7 mouse cellular contexts compared by ENCODE assay signal in genomic region chr19:55741439-55741928, GRCm38 (mm10). TPM values are rescaled to one million over a fixed set of nuclear protein-coding genes. Genes with fewer than 3 reads are reported as not detected.
A peak's percentile ranks its signal among the peaks of the same experiment; 100 is the strongest.
DNase-seq lines count a peak whose midpoint lies in the region; ATAC-seq and TF ChIP-seq lines count a peak whose summit lies in the region.

Gene Tcf7l2 (plus strand): TSS chr19:55741820.

- H3K4me3 ChIP-seq in embryonic facial prominence, embryonic 12.5 days = peak within 1 kb of the TSS; percentile 91
- H3K4me3 ChIP-seq in kidney, embryonic 14.5 days (ENCODE audit: low read length) = peak within 1 kb of the TSS; percentile 86
- peak within 1 kb of the TSS; percentile 84 for H3K4me3 ChIP-seq in limb, embryonic 14.5 days (replicated peaks; ENCODE audit: low read length)
- peak within 1 kb of the TSS; percentile 62 for H3K4me3 ChIP-seq in midbrain, embryonic 16.5 days (ENCODE audit: low read depth, low read length)
- peak within 1 kb of the TSS; percentile 64 for H3K4me3 ChIP-seq in spleen, adult 2 months (ENCODE audit: extremely low read depth, insufficient read depth, insufficient read length)

- no peak for TF ChIP-seq CTCF in spleen, adult 2 months (IDR thresholded peaks at IDR 0.05; ENCODE audit: extremely low read depth, insufficient read depth, insufficient read length, insufficient replicate concordance)

- H3K4me1 ChIP-seq in embryonic facial prominence, embryonic 12.5 days = peaks cover 19% of the 10 kb centered on the region
- H3K4me1 ChIP-seq in kidney, embryonic 14.5 days (ENCODE audit: control insufficient read depth, insufficient read depth, low read length) = peaks cover 18% of the 10 kb centered on the region
- peaks cover 14% of the 10 kb centered on the region for H3K4me1 ChIP-seq in limb, embryonic 14.5 days (ENCODE audit: control insufficient read depth, insufficient read depth, low read length)
- H3K4me1 ChIP-seq in midbrain, embryonic 16.5 days (ENCODE audit: control insufficient read depth, insufficient read depth, low read length) = peaks cover 5% of the 10 kb centered on the region
- H3K4me1 ChIP-seq in spleen, adult 2 months (ENCODE audit: control insufficient read depth, insufficient read depth, insufficient read length) = peaks cover 10% of the 10 kb centered on the region

- under 1% methylated on average over 40 of the region's 42 CpGs for WGBS in embryonic facial prominence, embryonic 12.5 days
- 2% methylated on average over 40 of the region's 42 CpGs for WGBS in kidney, embryonic 14.5 days
- WGBS in limb, embryonic 14.5 days = 1% methylated on average over 39 of the region's 42 CpGs
- under 1% methylated on average over 39 of the region's 42 CpGs for WGBS in midbrain, embryonic 16.5 days
- whole genome bisulfite sequencing in spleen, adult 2 months = 2% methylated on average over 40 of the region's 42 CpGs

- no peaks in the 10 kb centered on the region for H3K9me3 ChIP-seq in embryonic facial prominence, embryonic 12.5 days
- no peaks in the 10 kb centered on the region for H3K9me3 ChIP-seq in kidney, embryonic 14.5 days (ENCODE audit: control insufficient read depth, low read length)
- no peaks in the 10 kb centered on the region for H3K9me3 ChIP-seq in limb, embryonic 14.5 days (ENCODE audit: control insufficient read depth, low read length)
- H3K9me3 ChIP-seq in midbrain, embryonic 16.5 days (replicated peaks; ENCODE audit: control insufficient read depth, low read length, poor library complexity, severe bottlenecking) = no peaks in the 10 kb centered on the region

- peak within 1 kb of the TSS; percentile 99 for H3K9ac ChIP-seq in embryonic facial prominence, embryonic 12.5 days
- peak within 1 kb of the TSS; percentile 98 for H3K9ac ChIP-seq in kidney, embryonic 14.5 days (ENCODE audit: low read depth, low read length)
- H3K9ac ChIP-seq in limb, embryonic 14.5 days (ENCODE audit: low read depth, low read length, severe bottlenecking) = peak within 1 kb of the TSS; percentile 99
- H3K9ac ChIP-seq in midbrain, embryonic 16.5 days (ENCODE audit: low read depth, low read length) = peak within 1 kb of the TSS; percentile 93

- TF ChIP-seq POLR2A in limb, embryonic 14.5 days (IDR thresholded peaks at IDR 0.05; ENCODE audit: borderline replicate concordance, extremely low read depth, insufficient read depth, insufficient read length) = 0 out of 2 replicates have a peak, but pooled peaks have one; percentile 11
- no peak for TF ChIP-seq POLR2A in spleen, adult 2 months (IDR thresholded peaks at IDR 0.05; ENCODE audit: low read depth, low read length)

- peak; percentile 91 to 95 for DNase-seq in adrenal gland, postnatal 36 days
- DNase-seq in heart, adult 9 months (ENCODE audit: low spot score in 2 of 2) = peak; percentile 90 to 91
- peak; percentile 95 for DNase-seq in limb, embryonic 14.5 days (ENCODE audit: low spot score)
- DNase-seq in spleen, adult 2 months (ENCODE audit: low read depth in 1 of 2, low spot score in 2 of 2) = peak; percentile 55 to 68

- H3K27ac ChIP-seq in embryonic facial prominence, embryonic 12.5 days = peak within 1 kb of the TSS; percentile 100
- peak within 1 kb of the TSS; percentile 99 for H3K27ac ChIP-seq in kidney, embryonic 14.5 days (ENCODE audit: low read depth, low read length)
- peak within 1 kb of the TSS; percentile 99 for H3K27ac ChIP-seq in limb, embryonic 14.5 days (replicated peaks; ENCODE audit: low read depth, low read length)
- peak within 1 kb of the TSS; percentile 98 for H3K27ac ChIP-seq in midbrain, embryonic 16.5 days (ENCODE audit: low read length)
- peak within 1 kb of the TSS; percentile 73 for H3K27ac ChIP-seq in spleen, adult 2 months (ENCODE audit: insufficient read depth, low read length)

- H3K27me3 ChIP-seq in embryonic facial prominence, embryonic 12.5 days = no peaks in the 10 kb centered on the region
- no peaks in the 10 kb centered on the region for H3K27me3 ChIP-seq in kidney, embryonic 14.5 days (ENCODE audit: control insufficient read depth, insufficient read depth, low read length)
- H3K27me3 ChIP-seq in limb, embryonic 14.5 days (ENCODE audit: control insufficient read depth, insufficient read depth, low read length) = no peaks in the 10 kb centered on the region
- H3K27me3 ChIP-seq in midbrain, embryonic 16.5 days (ENCODE audit: control insufficient read depth, insufficient read depth, low read depth, low read length) = no peaks in the 10 kb centered on the region
- peaks cover 21% of the 10 kb centered on the region for H3K27me3 ChIP-seq in spleen, adult 2 months (ENCODE audit: control insufficient read depth, insufficient read depth, low read length)

- peak; percentile 94 for ATAC-seq in embryonic facial prominence, embryonic 12.5 days (ENCODE audit: insufficient number of reproducible peaks, insufficient read depth, low FRiP score, low TSS enrichment)
- peak; percentile 94 for ATAC-seq in kidney, embryonic 14.5 days (ENCODE audit: low FRiP score, low TSS enrichment)
- peak; percentile 89 for ATAC-seq in limb, embryonic 14.5 days (ENCODE audit: low FRiP score, low read depth)
- peak; percentile 89 for ATAC-seq in midbrain, embryonic 16.5 days

- no peaks in the 10 kb centered on the region for H3K36me3 ChIP-seq in embryonic facial prominence, embryonic 12.5 days
- no peaks in the 10 kb centered on the region for H3K36me3 ChIP-seq in kidney, embryonic 14.5 days (ENCODE audit: control insufficient read depth, insufficient read depth, low read length)
- H3K36me3 ChIP-seq in limb, embryonic 14.5 days (ENCODE audit: control insufficient read depth, insufficient read depth, low read length) = 0 out of 2 replicates have a peak, but pooled peaks cover 3% of the 10 kb centered on the region
- H3K36me3 ChIP-seq in midbrain, embryonic 16.5 days (ENCODE audit: control insufficient read depth, insufficient read depth, low read length) = no peaks in the 10 kb centered on the region
- H3K36me3 ChIP-seq in spleen, adult 2 months (ENCODE audit: control insufficient read depth, insufficient read depth, low read length) = no peaks in the 10 kb centered on the region

- peak within 1 kb of the TSS; percentile 86 for H3K4me2 ChIP-seq in embryonic facial prominence, embryonic 12.5 days (replicated peaks)
- H3K4me2 ChIP-seq in kidney, embryonic 14.5 days (replicated peaks; ENCODE audit: low read depth, low read length) = peak within 1 kb of the TSS; percentile 91
- peak within 1 kb of the TSS; percentile 95 for H3K4me2 ChIP-seq in limb, embryonic 14.5 days (replicated peaks; ENCODE audit: low read depth, low read length, severe bottlenecking)
- H3K4me2 ChIP-seq in midbrain, embryonic 16.5 days (ENCODE audit: low read length) = peak within 1 kb of the TSS; percentile 65

RNA-seq across cellular contexts. Expression of gene Tcf7l2, which starts in this region (rescaled TPM):
- 10 to 100 TPM; 22.7 to 28.3 TPM for total RNA-seq in adrenal gland, postnatal 36 days (2021)
- polyA plus RNA-seq in embryonic facial prominence, embryonic 12.5 days (2016; fragmentation: Nextera tagmentation; extraction: Ambion mirVana) = 137 and 148 TPM in 2 replicates
- polyA plus RNA-seq in kidney, embryonic 14.5 days (2014; fragmentation: Nextera tagmentation; extraction: Ambion mirVana) = 65.8 and 80.8 TPM in 2 replicates
- 51.6 and 64.4 TPM in 2 replicates for polyA plus RNA-seq in limb, embryonic 14.5 days (2012; rRNA removed)
- polyA plus RNA-seq in limb, embryonic 14.5 days (2014; fragmentation: Nextera tagmentation; extraction: Ambion mirVana) = 134 and 151 TPM in 2 replicates
- 824 and 1,080 TPM in 2 replicates for polyA plus RNA-seq in midbrain, embryonic 16.5 days (2015; fragmentation: Nextera tagmentation; extraction: Ambion mirVana)
- 11.3 and 12.1 TPM in 2 replicates for polyA plus RNA-seq in spleen, adult 2 months (2012; rRNA removed)

Comparison
In these comparisons a context has a peak if more than half of its experiments do, and no peak if none do; other contexts are left out.
1. Peak in every context shown above with its lines: DNase-seq, ATAC-seq, H3K4me3 ChIP-seq and H3K27ac ChIP-seq.